Mouse (Mus musculus): ENCODE measurements around the gene Narfl.
A peak's percentile ranks its signal among the peaks of the same experiment; 100 is the strongest.

DNA sequence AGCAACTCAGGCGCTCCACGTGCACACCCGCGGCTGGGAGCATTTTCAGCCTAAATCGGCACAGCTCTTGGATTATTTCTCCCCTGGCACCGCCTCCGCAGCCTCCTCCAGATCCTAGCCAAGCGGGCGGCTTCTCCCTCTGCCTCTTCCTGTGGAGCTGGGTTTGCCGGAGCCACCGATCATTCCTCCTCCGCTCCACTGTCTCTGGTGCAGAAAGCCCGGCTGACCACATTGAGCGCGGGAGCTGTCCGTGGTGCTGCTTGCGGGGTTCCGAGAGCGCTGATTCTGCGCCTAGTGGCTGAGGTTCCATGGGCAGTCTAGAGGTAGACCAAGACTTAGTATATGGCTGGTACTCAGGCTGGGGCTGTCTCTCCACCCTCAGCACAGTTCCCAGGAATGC, 39.9 kb downstream of the Narfl start:
- TF ChIP-seq HCFC1 (IDR thresholded peaks at IDR 0.05; ENCODE audit: borderline replicate concordance, insufficient read depth, low read length), result peak; percentile 57; the same call in 1 of the 2 replicates
- TF ChIP-seq ZNF384 (IDR thresholded peaks at IDR 0.05; ENCODE audit: low read depth, low read length), result no peak

Measured in ES-E14 (cell line).